Mouse (Mus musculus) testis, adult 2 months (tissue): Measurements from ENCODE around the gene Rps26.

ENCODE experiments used
- CTCF ChIP-seq: fragments of 200-500 bp; IDR thresholded peaks from 2 replicates; pipeline ENCODE4 v1.5.1; 2012; ENCODE audit warnings: low read depth, mild to moderate bottlenecking, inconsistent platforms, low read length, moderate library complexity; ENCODE audit not compliant: control insufficient read depth, insufficient read depth, insufficient replicate concordance
- POLR2A ChIP-seq: fragments of 200-500 bp; IDR thresholded peaks from 2 replicates; pipeline ENCODE4 v1.6.1; 2012; ENCODE audit warnings: low read depth, mild to moderate bottlenecking, inconsistent platforms, low read length, moderate library complexity; ENCODE audit not compliant: control insufficient read depth

GRCm38 (mm10) chr10:128583644-128584043 lies 42.9 kb downstream of the Rps26 start:
- TF ChIP-seq POLR2A (no peak), CTCF (no peak)
